ENCODE assay signal across 22 mouse cellular contexts in genomic region chr4:81458921-81459320, GRCm38 (mm10). TPM values are rescaled to one million over a fixed set of nuclear protein-coding genes. Genes with fewer than 3 reads are reported as not detected.
A peak's percentile ranks its signal among the peaks of the same experiment; 100 is the strongest.
DNase-seq lines count a peak whose midpoint lies in the region; ATAC-seq lines count a peak whose summit lies in the region.
"Had no signal": no experiment of that assay in that cellular context is flagged by ENCODE, and none has a peak within 500 bp of the region (broad histone marks: within the 10 kb centered on the region; RNA-seq: fewer than 3 reads in every experiment).

No protein-coding gene starts in this region.

- peak; percentile 75 to 89 for DNase-seq in adrenal gland, adult (ENCODE audit: inconsistent age in 2 of 2, low spot score in 1 of 2)
- DNase-seq in adrenal gland, postnatal 4 days (ENCODE audit: low spot score in 2 of 2): no peak
- peak; percentile 59 for DNase-seq in adrenal gland, postnatal 10 days
- peak; percentile 29 for DNase-seq in adrenal gland, postnatal 25 days
- no peak for DNase-seq in lung, postnatal 10 days
- no peak for DNase-seq in left cerebral cortex, adult 9 months (ENCODE audit: low spot score in 2 of 2)
- DNase-seq: B cell, adult 2 months; cerebellum, adult 11 months; cerebellum, adult 18-20 months; cerebellum, adult 8-10 months; cerebellum, adult 9-11 months; cerebellum, postnatal 14 days; cerebellum, postnatal 36 days; embryo, embryonic 11 days had no signal

- ATAC-seq in activated CD4-positive, CD25-positive, alpha-beta regulatory T cell, adult 4 months: no peak
- ATAC-seq: CD4-positive, CD25-positive, alpha-beta regulatory T cell, adult 4 months; forebrain, embryonic 14.5 days; forebrain, embryonic 16.5 days; Patski had no signal

RNA-seq across cellular contexts. Expression of gene Mpdz, which starts 16.3 kb away (rescaled TPM):
- total RNA-seq in adrenal gland, postnatal 4 days (2021): 100 to 1,000 TPM; 103 to 113 TPM
- total RNA-seq in adrenal gland, postnatal 10 days (2021): 10 to 100 TPM; 57.2 to 88.0 TPM
- total RNA-seq in adrenal gland, postnatal 25 days (2021): 106 and 129 TPM in 2 replicates
- 1 to 10 TPM in 1 of 2 experiments, not detected in 1; 1.0 TPM for polyA plus RNA-seq in activated CD4-positive, CD25-positive, alpha-beta regulatory T cell, adult 4 months (2017; shearing (Covaris generic))
- total RNA-seq: CH12.LX had no signal
- polyA plus RNA-seq: erythroblast, embryonic 14.5 days; G1E had no signal

Comparison
In these comparisons a context has a peak if more than half of its experiments do, and no peak if none do; other contexts are left out.
1. DNase-seq: peak in adrenal gland, adult (2 of 2), adrenal gland, postnatal 10 days (single experiment) and adrenal gland, postnatal 25 days (single experiment); none in adrenal gland, postnatal 4 days (0 of 2), lung, postnatal 10 days (single experiment) and left cerebral cortex, adult 9 months (0 of 2).